Mouse (Mus musculus): ENCODE data around the gene Sertad2. TPM values are rescaled to one million over a fixed set of nuclear protein-coding genes. Genes with fewer than 3 reads are reported as not detected.

Gene Sertad2
- total and polyA plus RNA-seq, 3 experiments, result 9.2 to 30.8 (median 22.2) TPM

- DNase-seq (ENCODE audit: low spot score), result no peak
- H3K27me3 ChIP-seq (ENCODE audit: insufficient read depth, low read length), result no peaks in the 10 kb centered on the region
- H3K9me3 ChIP-seq (replicated peaks), result no peaks in the 10 kb centered on the region
- TF ChIP-seq GATA1 (IDR thresholded peaks at IDR 0.05; ENCODE audit: borderline replicate concordance, low read length), result no peak
- H3K4me3 ChIP-seq (ENCODE audit: low read depth, low read length), result no peak overlapping the region
- H3K4me1 ChIP-seq (ENCODE audit: insufficient read depth, low read depth, low read length), result no peaks in the 10 kb centered on the region; the same call in 1 of the 2 replicates
- no peak for ATAC-seq (ENCODE audit: extremely low read depth, insufficient number of reproducible peaks, low FRiP score, poor library complexity, severe bottlenecking)
- H3K36me3 ChIP-seq (replicated peaks), result no peaks in the 10 kb centered on the region
Observed at GRCm38 (mm10) chr11:20586180-20586579, 43.1 kb downstream of the Sertad2 start.

- Histone ChIP-seq H3K4me3 (ENCODE audit: low read depth, low read length) (no peak overlapping the region), H3K4me1 (ENCODE audit: insufficient read depth, low read depth, low read length) (no peaks in the 10 kb centered on the region; the same call in 1 of the 2 replicates), H3K27me3 (ENCODE audit: insufficient read depth, low read length) (0 out of 2 replicates have a peak, but pooled peaks cover 3% of the 10 kb centered on the region), H3K9me3 (replicated peaks) (no peaks in the 10 kb centered on the region), H3K36me3 (replicated peaks) (no peaks in the 10 kb centered on the region)
- TF ChIP-seq TAL1 (conservative IDR thresholded peaks at IDR 0.05; ENCODE audit: low read depth, low read length) (no peak), GATA1 (IDR thresholded peaks at IDR 0.05; ENCODE audit: borderline replicate concordance, low read length) (no peak), CTCF (IDR thresholded peaks at IDR 0.05; ENCODE audit: low read depth, low read length) (no peak), GATA2 (IDR thresholded peaks at IDR 0.05; ENCODE audit: borderline replicate concordance, low read depth, low read length) (no peak), POLR2AphosphoS5 (IDR thresholded peaks at IDR 0.05; ENCODE audit: insufficient replicate concordance, low read depth, low read length) (no peak)
- no peak for DNase-seq (ENCODE audit: low spot score)
- ATAC-seq (ENCODE audit: extremely low read depth, insufficient number of reproducible peaks, low FRiP score, poor library complexity, severe bottlenecking), result no peak
Observed at GRCm38 (mm10) chr11:20589393-20589792, 46.3 kb downstream of the Sertad2 start.

- ATAC-seq (ENCODE audit: extremely low read depth, insufficient number of reproducible peaks, low FRiP score, poor library complexity, severe bottlenecking) (no peak), DNase-seq (ENCODE audit: low spot score) (no peak)
- TF ChIP-seq GATA1 (IDR thresholded peaks at IDR 0.05; ENCODE audit: borderline replicate concordance, low read length), result no peak
- H3K4me3 ChIP-seq (ENCODE audit: low read depth, low read length), result no peak overlapping the region
- H3K36me3 ChIP-seq (replicated peaks), result no peaks in the 10 kb centered on the region
- H3K9me3 ChIP-seq (replicated peaks), result no peaks in the 10 kb centered on the region
- H3K27me3 ChIP-seq (ENCODE audit: insufficient read depth, low read length), result 0 out of 2 replicates have a peak, but pooled peaks cover 3% of the 10 kb centered on the region
- H3K4me1 ChIP-seq (ENCODE audit: insufficient read depth, low read depth, low read length), result no peaks in the 10 kb centered on the region
Observed at GRCm38 (mm10) chr11:20592010-20592409, 49.0 kb downstream of the Sertad2 start.

- 0 out of 2 replicates have a peak, but pooled peaks cover 3% of the 10 kb centered on the region for H3K27me3 ChIP-seq (ENCODE audit: insufficient read depth, low read length)
- DNase-seq (ENCODE audit: low spot score) (no peak), ATAC-seq (ENCODE audit: extremely low read depth, insufficient number of reproducible peaks, low FRiP score, poor library complexity, severe bottlenecking) (no peak)
- H3K9me3 ChIP-seq (replicated peaks), result no peaks in the 10 kb centered on the region
- no peaks in the 10 kb centered on the region for H3K4me1 ChIP-seq (ENCODE audit: insufficient read depth, low read depth, low read length)
- no peaks in the 10 kb centered on the region for H3K36me3 ChIP-seq (replicated peaks)
- no peak overlapping the region for H3K4me3 ChIP-seq (ENCODE audit: low read depth, low read length)
- TF ChIP-seq GATA2 (IDR thresholded peaks at IDR 0.05; ENCODE audit: borderline replicate concordance, low read depth, low read length) (no peak), TAL1 (conservative IDR thresholded peaks at IDR 0.05; ENCODE audit: low read depth, low read length) (no peak), GATA1 (IDR thresholded peaks at IDR 0.05; ENCODE audit: borderline replicate concordance, low read length) (no peak), CTCF (IDR thresholded peaks at IDR 0.05; ENCODE audit: low read depth, low read length) (no peak), POLR2AphosphoS5 (IDR thresholded peaks at IDR 0.05; ENCODE audit: insufficient replicate concordance, low read depth, low read length) (no peak)
Observed at GRCm38 (mm10) chr11:20594229-20595201, 51.5 kb downstream of the Sertad2 start.

- Histone ChIP-seq H3K4me1 (ENCODE audit: insufficient read depth, low read depth, low read length) (no peaks in the 10 kb centered on the region), H3K27me3 (ENCODE audit: insufficient read depth, low read length) (peaks cover 3% of the 10 kb centered on the region; the same call in 1 of the 2 replicates), H3K4me3 (ENCODE audit: low read depth, low read length) (no peak overlapping the region), H3K36me3 (replicated peaks) (no peaks in the 10 kb centered on the region), H3K9me3 (replicated peaks) (no peaks in the 10 kb centered on the region)
- DNase-seq (ENCODE audit: low spot score) (no peak), ATAC-seq (ENCODE audit: extremely low read depth, insufficient number of reproducible peaks, low FRiP score, poor library complexity, severe bottlenecking) (no peak)
- TF ChIP-seq GATA2 (IDR thresholded peaks at IDR 0.05; ENCODE audit: borderline replicate concordance, low read depth, low read length) (no peak), GATA1 (IDR thresholded peaks at IDR 0.05; ENCODE audit: borderline replicate concordance, low read length) (no peak), CTCF (IDR thresholded peaks at IDR 0.05; ENCODE audit: low read depth, low read length) (no peak), TAL1 (conservative IDR thresholded peaks at IDR 0.05; ENCODE audit: low read depth, low read length) (no peak), POLR2AphosphoS5 (IDR thresholded peaks at IDR 0.05; ENCODE audit: insufficient replicate concordance, low read depth, low read length) (no peak)
Observed at GRCm38 (mm10) chr11:20603066-20603812, 60.2 kb downstream of the Sertad2 start.

GRCm38 (mm10) chr11:20604119-20604518 is 61.1 kb downstream of the Sertad2 start:
- Histone ChIP-seq H3K36me3 (replicated peaks) (no peaks in the 10 kb centered on the region), H3K9me3 (replicated peaks) (no peaks in the 10 kb centered on the region), H3K4me3 (ENCODE audit: low read depth, low read length) (no peak overlapping the region), H3K27me3 (ENCODE audit: insufficient read depth, low read length) (peaks cover 5% of the 10 kb centered on the region), H3K4me1 (ENCODE audit: insufficient read depth, low read depth, low read length) (peaks cover 3% of the 10 kb centered on the region)
- no peak for DNase-seq (ENCODE audit: low spot score)
- no peak for ATAC-seq (ENCODE audit: extremely low read depth, insufficient number of reproducible peaks, low FRiP score, poor library complexity, severe bottlenecking)
- TF ChIP-seq GATA1 (IDR thresholded peaks at IDR 0.05; ENCODE audit: borderline replicate concordance, low read length) (no peak), CTCF (IDR thresholded peaks at IDR 0.05; ENCODE audit: low read depth, low read length) (no peak), POLR2AphosphoS5 (IDR thresholded peaks at IDR 0.05; ENCODE audit: insufficient replicate concordance, low read depth, low read length) (no peak), GATA2 (IDR thresholded peaks at IDR 0.05; ENCODE audit: borderline replicate concordance, low read depth, low read length) (no peak), TAL1 (conservative IDR thresholded peaks at IDR 0.05; ENCODE audit: low read depth, low read length) (no peak)
